Mouse (Mus musculus) MEL (cell line): Measurements from ENCODE around the gene Rprd1b. TPM values are rescaled to one million over a fixed set of nuclear protein-coding genes. Genes with fewer than 3 reads are reported as not detected.

Source experiments
- DNase-seq: peaks from one replicate; pipeline ENCODE4 v3.0.0; 2011; ENCODE audit warnings: low read depth, low spot score
- H3K27ac ChIP-seq: 2 replicates; pipeline ENCODE4 v1.5.1; 2012; ENCODE audit warnings: low read depth, mild to moderate bottlenecking, control low read depth, low read length, moderate library complexity; ENCODE audit not compliant: control insufficient read depth
- H3K27me3 ChIP-seq, 2 experiments: fragments of 150-350 bp in 1 of 2; sonication (generic) in 1 of 2; 2 replicates each; pipeline ENCODE4 v1.6.1; 2012; ENCODE audit warnings: low read length in 2 of 2, mild to moderate bottlenecking in 2 of 2, improper control_type of control experiment in 1 of 2, moderate library complexity in 1 of 2; ENCODE audit not compliant: insufficient read depth in 2 of 2, control insufficient read depth in 1 of 2
- H3K36me3 ChIP-seq, 2 experiments: 2 replicates each; pipeline ENCODE4 v1.6.1; 2012 to 2014; ENCODE audit warnings: low read length in 2 of 2, improper control_type of control experiment in 1 of 2, inconsistent platforms in 1 of 2, mild to moderate bottlenecking in 1 of 2; ENCODE audit not compliant: insufficient read depth in 2 of 2, control insufficient read depth in 1 of 2
- H3K4me1 ChIP-seq, 2 experiments: fragments of 150-350 bp in 1 of 2; sonication (generic) in 1 of 2; 2 replicates each; pipeline ENCODE4 v1.6.1; 2012; ENCODE audit warnings: low read length in 2 of 2, improper control_type of control experiment in 1 of 2, mild to moderate bottlenecking in 1 of 2; ENCODE audit not compliant: insufficient read depth in 2 of 2, control insufficient read depth in 1 of 2
- H3K4me3 ChIP-seq, 2 experiments: fragments of 150-350 bp in 1 of 2; sonication (generic) in 1 of 2; 2 replicates each; pipeline ENCODE4 v1.5.1; 2012; ENCODE audit warnings: low read depth in 2 of 2, low read length in 2 of 2, mild to moderate bottlenecking in 2 of 2, moderate library complexity in 2 of 2, control low read depth in 1 of 2, improper control_type of control experiment in 1 of 2; ENCODE audit not compliant: control insufficient read depth in 1 of 2, insufficient read depth in 1 of 2
- H3K79me2 ChIP-seq: 2 replicates; pipeline ENCODE4 v1.6.1; 2012; ENCODE audit warnings: mild to moderate bottlenecking, low read length, moderate library complexity; ENCODE audit not compliant: control insufficient read depth, poor library complexity, insufficient read depth
- H3K9ac ChIP-seq: 2 replicates; pipeline ENCODE4 v1.6.1; 2012; ENCODE audit warnings: low read depth, mild to moderate bottlenecking, control low read depth, low read length, moderate library complexity; ENCODE audit not compliant: control insufficient read depth, poor library complexity, severe bottlenecking
- H3K9me3 ChIP-seq: fragments of 150-350 bp; sonication (generic); replicated peaks from 2 replicates; pipeline ENCODE4 v1.6.1; 2012; ENCODE audit warnings: mild to moderate bottlenecking, low read length, improper control_type of control experiment, moderate library complexity; ENCODE audit not compliant: insufficient read depth
- CTCF ChIP-seq, 3 experiments: IDR thresholded peaks in 2 of 3; conservative IDR thresholded peaks in 1 of 3; 2 replicates each; pipeline ENCODE4 v1.5.1; 2011 to 2012; ENCODE audit warnings: low read length in 3 of 3, low read depth in 2 of 3, mild to moderate bottlenecking in 2 of 3, improper control_type of control experiment in 1 of 3, inconsistent platforms in 1 of 3, mixed read lengths in 1 of 3, moderate library complexity in 1 of 3; ENCODE audit not compliant: control insufficient read depth in 1 of 3, insufficient read depth in 1 of 3, poor library complexity in 1 of 3, severe bottlenecking in 1 of 3
- EP300 ChIP-seq, 2 experiments: IDR thresholded peaks; 2 replicates each; pipeline ENCODE4 v1.6.1; 2011; ENCODE audit warnings: improper control_type of control experiment in 2 of 2, low read length in 2 of 2, low read depth in 1 of 2, mild to moderate bottlenecking in 1 of 2
- GABPA ChIP-seq: IDR thresholded peaks from 2 replicates; pipeline ENCODE4 v1.6.1; 2012; ENCODE audit warnings: low read depth, mild to moderate bottlenecking, inconsistent platforms, low read length, improper control_type of control experiment, moderate library complexity
- KAT2A ChIP-seq: conservative IDR thresholded peaks from 2 replicates; pipeline ENCODE4 v1.6.1; 2012; ENCODE audit warnings: low read depth, low read length, improper control_type of control experiment, inconsistent platforms
- MEF2A ChIP-seq: IDR thresholded peaks from 2 replicates; pipeline ENCODE4 v1.6.1; 2014; ENCODE audit warnings: low read depth, mild to moderate bottlenecking, inconsistent platforms, low read length, improper control_type of control experiment; ENCODE audit not compliant: poor library complexity, insufficient replicate concordance, severe bottlenecking; ENCODE audit errors: extremely low read depth
- MXI1 ChIP-seq: IDR thresholded peaks from 2 replicates; pipeline ENCODE4 v1.6.1; 2011; ENCODE audit warnings: mild to moderate bottlenecking, low read depth, low read length, improper control_type of control experiment
- MYC ChIP-seq: IDR thresholded peaks from 2 replicates; pipeline ENCODE4 v1.6.1; 2011; ENCODE audit warnings: low read depth, mild to moderate bottlenecking, low read length, improper control_type of control experiment, moderate library complexity
- NELFE ChIP-seq: IDR thresholded peaks from 2 replicates; pipeline ENCODE4 v1.6.1; 2011; ENCODE audit warnings: low read depth, low read length, improper control_type of control experiment
- POLR2A ChIP-seq, 2 experiments: IDR thresholded peaks; 2 replicates each; pipeline ENCODE4 v1.6.1; 2011 to 2012; ENCODE audit warnings: low read length in 2 of 2, mild to moderate bottlenecking in 2 of 2, control low read depth in 1 of 2, improper control_type of control experiment in 1 of 2, low read depth in 1 of 2, moderate library complexity in 1 of 2; ENCODE audit not compliant: control insufficient read depth in 1 of 2, insufficient read depth in 1 of 2, poor library complexity in 1 of 2
- TAL1 ChIP-seq: IDR thresholded peaks from 2 replicates; pipeline ENCODE4 v1.6.1; 2012; ENCODE audit warnings: mild to moderate bottlenecking, inconsistent platforms, low read length, moderate library complexity, mixed read lengths
- TBP ChIP-seq: IDR thresholded peaks from 2 replicates; pipeline ENCODE4 v1.8.0; 2011; ENCODE audit warnings: low read depth, low read length, improper control_type of control experiment
- TCF12 ChIP-seq: IDR thresholded peaks from 2 replicates; pipeline ENCODE4 v1.6.1; 2014; ENCODE audit warnings: low read depth, mild to moderate bottlenecking, inconsistent platforms, low read length, improper control_type of control experiment, moderate library complexity
- USF1 ChIP-seq: IDR thresholded peaks from 2 replicates; pipeline ENCODE4 v1.6.1; 2014; ENCODE audit warnings: low read depth, mild to moderate bottlenecking, inconsistent platforms, low read length, improper control_type of control experiment, moderate library complexity
- ZC3H11A ChIP-seq: IDR thresholded peaks from 2 replicates; pipeline ENCODE4 v1.6.1; 2012; ENCODE audit warnings: low read depth, mild to moderate bottlenecking, inconsistent platforms, low read length, improper control_type of control experiment
- ZKSCAN1 ChIP-seq: IDR thresholded peaks from 2 replicates; pipeline ENCODE4 v1.6.1; 2012; ENCODE audit warnings: low read depth, mild to moderate bottlenecking, inconsistent platforms, low read length, improper control_type of control experiment, moderate library complexity
- ZMIZ1 ChIP-seq: IDR thresholded peaks from 2 replicates; pipeline ENCODE4 v1.6.1; 2012; ENCODE audit warnings: low read depth, mild to moderate bottlenecking, inconsistent platforms, low read length, improper control_type of control experiment, moderate library complexity
- polyA plus RNA-seq, 2 experiments: library from polyadenylated mRNA; stranded (reverse) in 1 of 2; unstranded in 1 of 2; fragments of >175 nt in 1 of 2; fragments of >200 nt in 1 of 2; gene quantifications; 2 replicates each; pipeline versions ENCODE4 v1.2.1 to v1.2.4; 2012; ENCODE audit warnings: low replicate concordance in 2 of 2, low read depth in 1 of 2; ENCODE audit not compliant: insufficient read length in 2 of 2, insufficient read depth in 1 of 2, missing spikeins in 1 of 2
- total RNA-seq: library from RNA; depleted of rRNA; stranded (reverse); fragments of 300-350 nt; gene quantifications from 2 replicates; pipeline ENCODE4 v1.2.3, GENCODE M21; 2012

Gene Rprd1b
- total and polyA plus RNA-seq, 3 experiments = 14.2 to 35.1 TPM; not detected in 1

DNA sequence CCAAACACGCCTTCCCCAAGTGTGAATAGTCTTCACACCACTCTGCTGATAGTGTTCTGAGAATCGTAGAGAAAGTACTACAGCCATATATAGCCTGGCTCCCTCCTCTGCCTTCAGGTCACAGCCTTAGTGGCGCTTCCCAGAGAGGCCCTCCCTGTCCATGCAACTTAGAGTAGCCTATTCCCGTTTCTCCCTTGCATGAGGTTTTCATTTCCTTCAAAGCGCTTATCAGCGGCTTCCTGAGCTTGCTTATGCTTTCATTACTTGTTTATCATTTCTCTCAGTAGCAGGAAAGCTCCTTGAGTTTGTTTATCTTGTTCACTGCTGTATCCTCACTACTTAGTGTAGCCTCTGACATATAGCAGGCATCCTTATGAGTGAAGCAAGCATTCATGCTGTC lies 23.7 kb upstream of the Rprd1b start:
- TF ChIP-seq USF1 (no peak), NELFE (no peak), TAL1 (no peak), KAT2A (no peak), TBP (no peak), MEF2A (no peak)
- TF ChIP-seq, all 39 proteins: peak for 0
- Histone ChIP-seq H3K27me3 (no peaks in the 10 kb centered on the region), H3K9ac (no peak overlapping the region), H3K9me3 (no peaks in the 10 kb centered on the region), H3K79me2 (peaks cover 2% of the 10 kb centered on the region; the same call in 1 of the 2 replicates), H3K36me3 (peaks cover 0 to 8% of the 10 kb centered on the region in 2 experiments; a peak in 2 of 4 replicates), H3K4me1 (no peaks in the 10 kb centered on the region), H3K27ac (no peak overlapping the region), H3K4me3 (no peak overlapping the region)
- DNase-seq = no peak

DNA sequence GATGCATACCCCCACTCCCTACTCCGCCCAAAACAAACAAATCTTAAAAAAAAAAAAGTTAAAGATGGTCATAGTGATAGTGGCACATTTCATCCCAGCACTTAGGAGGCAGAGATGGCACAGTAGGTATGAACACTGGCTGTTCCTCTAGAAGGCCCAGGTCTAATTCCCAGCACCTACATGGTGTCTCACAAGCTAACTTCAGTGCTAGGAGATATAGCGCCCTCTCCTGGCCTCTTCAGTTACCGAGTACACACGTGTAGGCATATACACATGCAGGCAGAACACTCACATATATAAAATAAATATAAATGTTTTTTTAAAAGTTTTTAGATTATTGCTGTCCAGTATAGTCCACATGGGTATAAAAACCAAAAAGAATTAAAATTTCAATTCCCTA lies 22.7 kb upstream of the Rprd1b start:
- Histone ChIP-seq H3K36me3 (peaks cover 0 to 8% of the 10 kb centered on the region in 2 experiments; a peak in 2 of 4 replicates), H3K4me3 (no peak overlapping the region), H3K27ac (no peak overlapping the region), H3K4me1 (no peaks in the 10 kb centered on the region), H3K79me2 (peaks cover 2% of the 10 kb centered on the region; the same call in 1 of the 2 replicates), H3K27me3 (no peaks in the 10 kb centered on the region), H3K9ac (no peak overlapping the region), H3K9me3 (no peaks in the 10 kb centered on the region)
- DNase-seq = peak; percentile 11
- TF ChIP-seq TCF12 = no peak
- TF ChIP-seq CTCF (IDR thresholded peaks at IDR 0.05 in 2 of 3, conservative IDR thresholded peaks at IDR 0.05 in 1 of 3; ENCODE audit: control insufficient read depth in 1 of 3, insufficient read depth in 1 of 3, low read depth in 2 of 3, low read length in 3 of 3, poor library complexity in 1 of 3, severe bottlenecking in 1 of 3) = peak in 2 of 3 experiments; percentile 15 to 18; a peak in 1 of 6 replicates
- TF ChIP-seq GABPA = no peak
- TF ChIP-seq MYC = no peak

DNA sequence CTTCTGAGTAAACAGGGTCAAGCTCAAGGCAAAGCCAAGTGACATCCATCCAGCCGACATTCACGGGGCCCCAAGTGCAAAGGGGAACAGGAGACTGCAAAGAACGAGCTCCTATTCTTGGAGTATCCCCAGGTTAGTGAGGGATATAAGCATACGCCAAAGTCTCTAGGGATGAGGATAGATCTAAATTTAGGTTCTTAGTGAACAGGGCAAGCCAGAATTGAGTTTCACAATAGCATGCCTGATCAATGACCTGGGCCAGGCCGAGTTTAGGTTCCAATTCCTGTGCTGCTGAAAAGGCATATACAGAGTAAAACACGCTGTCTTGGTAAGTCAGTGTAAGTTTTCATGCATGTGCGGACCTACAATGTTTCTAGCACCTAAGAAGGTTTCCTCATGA lies 18.9 kb upstream of the Rprd1b start:
- Histone ChIP-seq H3K9ac (no peak overlapping the region), H3K79me2 (peaks cover 2% of the 10 kb centered on the region; the same call in 1 of the 2 replicates), H3K4me3 (no peak overlapping the region), H3K27me3 (no peaks in the 10 kb centered on the region), H3K27ac (no peak overlapping the region), H3K4me1 (no peaks in the 10 kb centered on the region), H3K36me3 (peaks cover 0 to 8% of the 10 kb centered on the region in 2 experiments; a peak in 2 of 4 replicates), H3K9me3 (no peaks in the 10 kb centered on the region)
- DNase-seq = no peak
- TF ChIP-seq POLR2A (IDR thresholded peaks at IDR 0.05; ENCODE audit: control insufficient read depth in 1 of 2, insufficient read depth in 1 of 2, low read depth in 1 of 2, low read length in 2 of 2, poor library complexity in 1 of 2) (no peak), EP300 (IDR thresholded peaks at IDR 0.05; ENCODE audit: low read depth in 1 of 2, low read length in 2 of 2) (no peak), CTCF (IDR thresholded peaks at IDR 0.05 in 2 of 3, conservative IDR thresholded peaks at IDR 0.05 in 1 of 3; ENCODE audit: control insufficient read depth in 1 of 3, insufficient read depth in 1 of 3, low read depth in 2 of 3, low read length in 3 of 3, poor library complexity in 1 of 3, severe bottlenecking in 1 of 3) (no peak), MXI1 (no peak), ZMIZ1 (no peak), ZC3H11A (no peak), ZKSCAN1 (no peak)
